Mouse (Mus musculus) gastrocnemius, adult 18-20 months (tissue): ENCODE data around the gene Stat5b. TPM values are rescaled to one million over a fixed set of nuclear protein-coding genes. Genes with fewer than 3 reads are reported as not detected.
A peak's percentile ranks its signal among the peaks of the same experiment; 100 is the strongest.

Source experiments
- DNase-seq: peaks from one replicate; pipeline ENCODE4 v3.0.0; 2021; ENCODE audit warnings: low spot score
- total RNA-seq, 2 experiments: library from RNA; stranded (reverse); gene quantifications; 2 replicates each; pipeline ENCODE4 v1.2.3; 2021

Gene Stat5b
- total RNA-seq, 2 experiments from 2014 or later, result 125 to 170 TPM

DNA sequence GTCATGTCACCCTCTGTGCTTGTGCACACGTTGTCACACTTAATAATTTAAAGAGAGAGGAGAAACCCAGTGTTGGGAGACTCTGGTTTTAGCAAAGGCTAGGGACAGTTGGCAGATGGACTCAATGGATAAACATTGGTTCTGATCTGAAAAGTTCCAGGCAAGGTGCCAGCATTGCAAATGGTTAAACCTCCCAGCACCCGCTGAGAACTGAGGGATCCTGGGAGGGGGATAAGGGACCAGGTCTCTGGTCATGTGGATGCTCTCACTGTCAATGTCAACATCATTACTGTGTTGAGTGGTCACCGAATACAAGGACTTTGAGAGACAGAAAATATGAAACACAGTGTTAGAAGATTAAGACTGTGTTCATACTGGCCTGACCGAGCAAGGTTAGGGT lies 33.7 kb downstream of the Stat5b start:
- no peak for DNase-seq

- DNase-seq, result no peak
Observed at GRCm38 (mm10) chr11:100816342-100816741, 34.2 kb downstream of the Stat5b start.

GRCm38 (mm10) chr11:100814498-100814897 lies 36.0 kb downstream of the Stat5b start:
- peak; percentile 90 for DNase-seq

- no peak for DNase-seq
Observed at GRCm38 (mm10) chr11:100811132-100811531, 39.4 kb downstream of the Stat5b start.

DNA sequence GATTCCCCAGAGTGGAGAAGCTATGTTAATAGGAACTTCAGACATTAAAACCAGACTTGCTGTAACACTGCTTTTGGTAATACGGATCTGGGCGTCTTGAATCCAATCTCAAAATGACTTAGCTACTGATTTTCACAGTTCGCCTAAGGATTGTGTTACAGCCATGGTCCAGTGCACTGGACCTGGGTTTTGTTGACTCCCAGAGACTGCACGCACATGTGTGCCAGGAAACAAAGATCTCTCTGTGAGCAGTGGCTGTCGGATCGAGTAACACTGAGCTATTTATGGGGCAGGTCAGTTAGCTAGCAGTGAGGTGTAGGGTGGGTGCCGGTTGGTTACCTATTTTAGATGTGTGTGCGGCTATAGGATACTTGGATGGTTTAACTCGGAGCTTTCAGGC lies 40.0 kb downstream of the Stat5b start:
- DNase-seq, result no peak

DNA sequence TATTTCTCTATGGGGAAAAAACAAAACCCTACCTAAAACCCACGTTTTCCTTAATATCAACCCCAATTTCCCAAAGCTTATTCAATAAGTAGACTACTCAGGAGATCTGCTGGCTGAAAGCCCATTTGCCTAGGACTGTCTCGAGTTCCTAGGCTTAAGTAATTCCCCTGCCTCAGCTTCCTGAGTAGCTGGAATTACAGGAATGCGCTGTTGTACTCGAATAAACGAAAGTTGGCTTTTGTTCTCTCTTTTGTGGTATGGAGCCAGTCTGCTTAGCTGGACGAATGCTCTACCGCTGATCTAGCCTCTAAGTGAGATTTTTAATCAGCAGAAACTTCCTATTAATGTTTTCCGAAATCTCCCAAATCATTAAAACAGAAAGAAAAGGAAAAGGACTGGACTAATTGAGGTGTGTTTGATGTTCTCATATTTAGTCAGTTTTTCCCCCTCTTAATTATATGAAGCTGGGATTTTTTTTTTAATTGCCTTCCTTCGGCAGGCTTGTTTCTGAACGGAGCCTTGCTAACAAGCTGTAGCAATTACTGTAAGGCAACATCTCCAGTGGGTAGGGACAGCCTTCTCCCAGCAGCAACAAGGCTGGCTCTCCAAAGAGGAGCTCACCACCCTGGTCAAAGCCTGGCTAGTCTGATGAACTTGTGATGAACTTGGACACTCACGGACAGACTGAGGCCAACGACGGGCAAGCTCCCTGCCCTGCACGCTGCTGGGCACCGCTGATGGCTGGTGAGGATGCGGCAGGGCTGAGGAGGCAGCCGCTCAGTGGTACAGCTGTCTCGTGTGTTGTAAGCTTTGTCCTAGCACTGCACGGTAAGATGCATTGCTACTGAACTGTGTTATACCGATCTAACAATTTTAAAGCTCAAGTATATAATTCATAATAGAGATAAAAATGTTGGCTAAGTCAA lies 43.9 kb downstream of the Stat5b start:
- DNase-seq, result no peak

DNA sequence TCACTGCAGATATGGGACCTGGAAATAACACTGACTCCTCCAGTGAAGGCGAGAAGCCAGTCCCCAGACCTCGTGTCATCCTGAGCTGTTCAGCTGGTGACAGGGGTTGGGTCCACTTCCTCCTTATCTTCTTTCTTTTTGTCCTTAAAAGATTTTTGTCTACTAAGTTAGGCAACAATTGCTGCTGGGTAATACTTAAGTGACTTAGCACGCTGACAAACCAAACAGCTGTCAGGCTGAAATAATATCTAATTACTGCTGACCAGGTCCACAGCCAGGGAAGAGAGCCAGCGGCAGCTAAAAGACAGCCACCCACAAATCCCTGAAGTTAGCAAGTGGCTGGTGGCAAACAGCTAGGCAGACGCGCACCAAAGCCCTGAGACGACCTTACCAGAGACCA lies 45.0 kb downstream of the Stat5b start:
- peak; percentile 75 for DNase-seq

DNA sequence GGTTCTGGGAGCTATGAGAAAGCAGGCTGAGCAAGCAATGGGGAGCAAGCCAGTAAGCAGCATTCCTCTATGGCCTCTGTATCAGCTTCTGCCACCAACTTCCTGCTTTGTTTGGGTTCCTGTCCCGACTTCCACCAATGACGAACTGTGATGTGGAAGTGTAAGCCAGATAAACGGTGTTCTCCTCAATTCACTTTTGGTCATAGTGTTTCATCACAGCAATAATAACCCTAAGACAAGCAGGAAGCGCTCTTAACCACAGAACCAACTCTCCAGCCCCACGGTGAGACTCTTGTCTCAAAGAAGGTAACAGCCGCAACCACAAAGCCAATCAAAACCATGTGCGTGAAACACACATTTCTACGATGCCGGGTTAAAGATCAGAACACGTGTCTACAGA lies 46.1 kb downstream of the Stat5b start:
- no peak for DNase-seq

GRCm38 (mm10) chr11:100799426-100799825 lies 51.1 kb downstream of the Stat5b start:
- DNase-seq, result no peak

DNA sequence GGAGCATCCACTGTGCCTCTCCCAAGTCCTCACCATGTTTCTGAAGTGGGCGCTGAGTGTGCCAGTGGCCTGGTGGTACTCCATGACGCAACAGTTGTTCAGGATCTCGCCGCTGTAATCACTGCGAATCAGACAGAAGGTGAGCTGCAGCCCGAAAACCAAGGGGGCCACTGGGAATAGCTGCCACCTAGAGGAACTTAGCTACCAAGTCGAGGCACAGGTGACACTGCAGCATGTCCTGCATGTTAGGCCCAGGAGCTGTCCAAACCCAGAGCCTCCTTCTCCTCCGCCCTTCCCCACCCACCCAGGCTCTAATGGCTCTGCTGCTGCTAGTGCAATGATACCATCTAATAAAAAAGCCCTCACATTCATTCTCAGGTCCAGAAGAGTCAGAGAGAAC lies 53.9 kb downstream of the Stat5b start:
- DNase-seq, result no peak

- no peak for DNase-seq
Observed at GRCm38 (mm10) chr11:100795386-100795785, 55.1 kb downstream of the Stat5b start.

DNA sequence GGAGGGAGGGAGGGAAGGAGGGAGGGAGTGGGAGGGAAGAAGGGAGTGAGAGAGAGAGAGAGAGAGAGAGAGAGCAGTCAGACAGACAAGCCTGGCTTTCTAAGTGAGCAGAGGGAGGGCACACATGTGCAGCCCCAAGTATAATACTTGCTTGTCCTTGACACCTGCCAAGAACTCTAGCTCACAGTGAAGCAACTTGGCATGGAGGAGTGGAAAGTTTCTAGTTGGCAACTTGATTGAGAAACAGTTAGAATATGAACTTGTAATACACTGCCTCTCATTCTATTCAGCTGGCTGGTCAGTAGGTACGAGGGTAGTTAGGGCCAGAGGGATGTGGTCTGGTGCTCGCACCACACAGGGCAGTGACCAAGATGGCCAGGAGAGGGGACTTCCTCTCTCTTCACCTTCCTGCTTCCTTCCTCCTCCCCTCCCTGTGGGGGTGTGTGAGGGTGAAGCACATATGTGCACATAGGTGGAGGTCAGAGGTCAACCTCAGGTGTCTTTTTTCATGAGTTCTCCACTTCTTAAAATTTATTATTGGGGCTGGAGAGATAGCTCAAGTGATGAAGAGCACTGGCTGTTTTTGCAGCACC lies 59.0 kb downstream of the Stat5b start:
- peak; percentile 87 for DNase-seq

GRCm38 (mm10) chr11:100790644-100791043 lies 59.9 kb downstream of the Stat5b start:
- DNase-seq, result peak; percentile 94

- no peak for DNase-seq
Observed at GRCm38 (mm10) chr11:100789702-100790101, 60.8 kb downstream of the Stat5b start.

DNA sequence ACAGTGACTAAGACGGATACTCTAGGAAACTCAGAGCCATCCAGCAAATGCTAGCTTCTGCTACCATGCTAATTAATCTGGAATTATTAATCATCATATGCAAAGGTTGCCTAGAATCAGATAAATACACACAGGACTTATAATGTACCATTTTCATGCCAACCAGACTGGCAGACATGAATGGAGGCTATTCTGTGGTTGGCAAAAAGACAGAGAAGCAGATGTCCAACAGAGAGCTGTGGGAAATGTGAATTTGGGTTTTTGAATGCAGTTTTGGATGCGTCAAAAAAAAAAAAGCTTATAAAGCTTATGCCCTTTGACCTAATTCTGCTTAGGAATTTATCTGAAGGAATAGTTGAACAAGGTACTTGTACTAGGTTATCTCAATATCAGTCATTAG lies 64.8 kb downstream of the Stat5b start:
- DNase-seq, result no peak

GRCm38 (mm10) chr11:100784286-100784685 lies 66.2 kb downstream of the Stat5b start:
- no peak for DNase-seq

DNA sequence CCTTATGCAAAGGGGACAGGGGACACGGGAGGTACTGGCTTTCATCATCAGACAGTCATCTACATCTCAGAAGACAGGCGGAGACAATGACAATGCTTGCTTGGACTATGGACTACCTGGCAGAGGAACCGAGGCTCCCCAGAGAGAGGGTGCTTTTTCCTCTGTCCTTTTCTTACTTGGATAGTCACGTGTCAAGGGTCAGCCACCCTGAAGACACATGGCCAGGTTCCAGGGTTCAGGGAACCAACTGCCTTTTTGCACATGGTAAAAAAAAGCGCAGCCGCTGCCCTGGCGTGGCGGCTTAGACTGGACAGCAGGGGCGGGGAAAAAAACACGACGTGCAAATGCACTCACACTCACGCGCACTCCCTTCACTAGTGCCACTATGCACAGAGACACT lies 68.0 kb downstream of the Stat5b start:
- no peak for DNase-seq

DNA sequence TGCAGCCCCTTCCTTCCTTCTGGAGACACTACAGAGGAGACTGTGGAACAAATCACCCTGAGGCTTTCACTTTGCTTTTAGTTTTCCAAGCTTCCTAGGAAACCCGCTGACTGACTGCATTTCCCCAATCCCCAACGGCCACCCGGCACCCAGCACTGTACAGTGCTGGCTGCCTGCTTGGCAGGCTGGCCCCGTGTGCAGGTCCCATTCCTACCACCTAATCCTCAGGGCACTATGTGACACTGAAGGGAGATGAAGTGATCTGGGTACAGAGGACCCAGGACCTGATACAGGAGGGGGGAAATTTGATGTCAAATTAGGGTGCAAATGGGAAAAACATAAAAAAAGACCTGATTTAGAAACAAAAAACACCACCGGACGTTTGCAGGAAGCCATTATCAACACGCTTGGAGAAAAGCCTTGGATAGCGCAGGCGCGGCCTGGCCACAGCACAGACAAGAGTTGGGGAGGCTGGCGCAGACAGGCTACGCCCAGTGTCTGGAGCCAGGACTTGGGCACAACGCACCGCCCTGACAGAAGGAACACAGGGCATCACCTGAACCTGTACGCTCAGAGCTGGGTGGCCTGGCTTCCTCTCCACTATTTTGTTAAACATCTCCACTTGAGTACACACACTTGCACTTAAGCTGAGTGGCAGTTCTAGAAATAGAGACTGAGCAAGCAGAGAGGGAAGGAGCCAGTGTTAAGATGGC lies 68.6 kb downstream of the Stat5b start:
- no peak for DNase-seq

DNA sequence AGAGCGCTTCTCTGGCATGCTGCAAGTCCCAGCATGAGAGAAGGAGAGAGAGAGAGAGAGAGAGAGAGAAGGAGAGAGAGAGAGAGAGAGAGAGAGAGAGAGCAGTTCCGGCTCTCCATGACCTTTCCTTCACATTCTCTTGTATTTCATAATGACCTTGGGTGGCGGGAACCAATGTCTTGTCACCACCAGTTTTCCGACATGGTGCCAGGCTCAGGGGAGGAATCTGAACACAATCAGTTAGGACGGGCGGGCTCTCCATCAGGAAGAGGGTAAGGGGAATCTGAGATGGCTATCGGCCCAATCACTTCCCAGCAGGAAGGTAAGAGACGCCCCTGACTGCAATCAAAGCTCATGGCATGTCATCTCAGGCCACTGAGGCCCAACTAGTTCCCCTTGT lies 70.3 kb downstream of the Stat5b start:
- DNase-seq, result no peak

DNA sequence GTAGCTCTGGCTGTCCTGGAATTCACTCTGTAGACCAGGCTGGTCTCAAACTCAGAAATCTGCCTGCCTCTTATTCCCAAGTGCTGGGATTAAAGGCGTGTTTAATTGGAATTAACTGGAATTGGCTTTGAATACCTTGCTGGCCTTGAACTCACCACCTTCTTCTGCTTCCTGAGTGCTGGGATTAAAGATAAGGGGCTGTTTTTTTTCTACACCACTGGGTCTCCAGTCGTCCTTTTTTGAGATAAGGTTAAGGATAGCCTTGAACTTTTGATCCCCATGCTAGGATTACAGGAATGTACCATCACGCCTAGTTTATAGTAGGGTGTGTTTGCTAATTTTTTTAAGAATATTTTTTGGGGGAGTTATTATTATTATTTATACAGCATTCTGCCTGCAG lies 72.5 kb downstream of the Stat5b start:
- no peak for DNase-seq

GRCm38 (mm10) chr11:100775921-100776320 lies 74.6 kb downstream of the Stat5b start:
- no peak for DNase-seq

- no peak for DNase-seq
Observed at GRCm38 (mm10) chr11:100774261-100774660, 76.3 kb downstream of the Stat5b start.
